Mouse (Mus musculus): ENCODE results near the gene Knop1. TPM values are rescaled to one million over a fixed set of nuclear protein-coding genes. Genes with fewer than 3 reads are reported as not detected.

The Knop1 gene
- 36.1 TPM for polyA plus RNA-seq (2017; shearing (Covaris generic))

DNA sequence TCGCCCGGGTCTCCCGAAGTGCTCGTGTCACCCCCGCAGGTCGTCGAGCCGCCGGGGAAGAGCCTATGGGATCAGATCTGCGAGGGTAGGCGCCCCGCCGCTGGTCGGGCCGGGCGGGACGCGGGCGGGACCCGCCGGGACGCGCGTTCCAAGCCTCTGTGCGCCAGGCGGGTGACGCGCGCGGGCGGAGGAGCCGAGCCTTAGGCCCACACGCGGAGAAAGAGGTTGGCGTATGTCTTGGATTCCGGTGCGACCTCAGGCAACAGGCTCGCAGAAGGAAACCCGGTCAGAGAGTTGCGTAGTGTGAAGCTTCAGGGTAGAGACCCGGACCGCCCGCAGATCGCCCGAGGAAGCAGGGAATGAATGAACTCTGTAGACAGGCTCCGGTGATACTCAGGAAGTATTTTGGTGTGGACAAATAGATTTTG, at the start of gene Knop1:
Gene Knop1, minus strand, starts transcription at position 378 of the 428 bp plus-strand sequence.

GRCm38 (mm10) chr7:118855171-118855876, 730 bp downstream of the Knop1 start, which contains the start of gene Iqck:
Gene Iqck (plus strand): TSS chr7:118855752.

Other genes starting within 250 kb of the Knop1 start
- 29.4 TPM for gene Gde1, start 150.5 kb downstream of the Knop1 start, polyA plus RNA-seq (2017; shearing (Covaris generic))
- gene Ccp110, start 143.7 kb downstream of the Knop1 start, polyA plus RNA-seq (2017; shearing (Covaris generic)), result 7.9 TPM
- gene Vps35l, start 116.0 kb downstream of the Knop1 start, polyA plus RNA-seq (2017; shearing (Covaris generic)), result 122 TPM
- gene Iqck, start 502 bp downstream of the Knop1 start, polyA plus RNA-seq (2017; shearing (Covaris generic)), result 0.82 TPM
- gene Gprc5b, start 139.0 kb upstream of the Knop1 start, polyA plus RNA-seq (2017; shearing (Covaris generic)), result not detected

All from inflammation-experienced regulatory T-cells, adult 16 weeks (primary cell).